Mouse (Mus musculus) induced T-regulatory cell, adult 2 months (primary cell): Measurements from ENCODE around the gene 5430403G16Rik.
"Not testable (repeated sequence)": the region's sequence is repeated elsewhere in the genome, so short reads cannot be mapped to it uniquely, and the experiment has no call there.

ENCODE experiments used
- DNase-seq: peaks from one replicate; pipeline ENCODE4 v3.0.0-alpha.2; 2012; ENCODE audit warnings: low read depth

5430403G16Rik gene

GRCm38 (mm10) chr5:109690537-109691201 is at the start of gene 5430403G16Rik:
Gene 5430403G16Rik (minus strand): TSS chr5:109691041.
- DNase-seq = peak; percentile 94

GRCm38 (mm10) chr5:109717341-109717740 is 26.5 kb upstream of the 5430403G16Rik start:
- not testable (repeated sequence) for DNase-seq

- not testable (repeated sequence) for DNase-seq
Observed at GRCm38 (mm10) chr5:109691205-109691965, 544 bp upstream of the 5430403G16Rik start.

GRCm38 (mm10) chr5:109682921-109683320 is 7.9 kb downstream of the 5430403G16Rik start:
- no peak for DNase-seq
